Mouse (Mus musculus) liver, postnatal 0 days (tissue): ENCODE measurements at regions not wholly inside any gene's neighbourhood (a gene's known extent, or its start where the extent isn't known, plus 50 kb on each side); places are given as distances from the start of the nearest gene placed in this dataset.

Source experiments
- ATAC-seq: fragments of 200-750 bp; cut with Nextera tagmentation; 2 replicates; pipeline ENCODE4 v1.8.0; 2017; ENCODE audit warnings: mild to moderate bottlenecking, moderate library complexity
- DNase-seq: peaks from one replicate; pipeline ENCODE4 v3.0.0-alpha.2; 2016
- H3K27ac ChIP-seq: fragments of 300-500 bp; sonication (generic); 2 replicates; pipeline ENCODE4 v1.5.1; 2014; ENCODE audit warnings: antibody characterized with exemption, moderate library complexity, mild to moderate bottlenecking, low read depth
- H3K27me3 ChIP-seq: fragments of 300-500 bp; sonication (generic); 2 replicates; pipeline ENCODE4 v1.6.1; 2014; ENCODE audit warnings: low read length, control low read depth, mixed read lengths; ENCODE audit not compliant: insufficient read depth
- H3K36me3 ChIP-seq: fragments of 300-500 bp; sonication (generic); replicated peaks from 2 replicates; pipeline ENCODE4 v1.6.1; 2014; ENCODE audit warnings: mild to moderate bottlenecking, control low read depth, low read length, moderate library complexity, mixed read lengths; ENCODE audit not compliant: insufficient read depth
- H3K4me1 ChIP-seq: fragments of 300-500 bp; sonication (generic); 2 replicates; pipeline ENCODE4 v1.6.1; 2014; ENCODE audit warnings: antibody characterized with exemption, mild to moderate bottlenecking, control low read depth; ENCODE audit not compliant: insufficient read depth
- H3K4me2 ChIP-seq: fragments of 300-500 bp; sonication (generic); 2 replicates; pipeline ENCODE4 v1.6.1; 2014; ENCODE audit warnings: low read depth, mild to moderate bottlenecking, low read length, moderate library complexity, mixed read lengths
- H3K4me3 ChIP-seq: fragments of 300-500 bp; sonication (generic); 2 replicates; pipeline ENCODE4 v1.5.1; 2014; ENCODE audit warnings: low read depth, low read length
- H3K9ac ChIP-seq: fragments of 300-500 bp; sonication (generic); replicated peaks from 2 replicates; pipeline ENCODE4 v1.6.1; 2014; ENCODE audit warnings: mild to moderate bottlenecking, moderate library complexity
- H3K9me3 ChIP-seq: fragments of 300-500 bp; sonication (generic); 2 replicates; pipeline ENCODE4 v1.6.1; 2016; ENCODE audit warnings: mild to moderate bottlenecking, control low read depth, low read length, mixed read lengths
- CTCF ChIP-seq: sonication (generic); IDR thresholded peaks from 2 replicates; pipeline ENCODE4 v1.5.1; 2016; ENCODE audit warnings: antibody characterized with exemption, low read depth
- EP300 ChIP-seq: IDR thresholded peaks from 2 replicates; pipeline ENCODE4 v1.6.1; 2016; ENCODE audit warnings: antibody characterized with exemption, low read depth, mild to moderate bottlenecking
- WGBS: fragments of 180-500 bp; shearing (Covaris S2); extraction: QIAGEN DNeasy Blood & Tissue Kit; methylation state at CpG from one replicate; pipeline ENCODE4 v1.1.7; 2014; ENCODE audit not compliant: insufficient replicate concordance; 5-methylcytosine and 5-hydroxymethylcytosine counted together

- 72% methylated on average over 5 of the region's 5 CpGs for WGBS
- Histone ChIP-seq H3K9ac (no peak overlapping the region), H3K9me3 (no peaks in the 10 kb centered on the region), H3K4me2 (no peak overlapping the region), H3K4me3 (no peak overlapping the region), H3K4me1 (no peaks in the 10 kb centered on the region), H3K36me3 (no peaks in the 10 kb centered on the region), H3K27ac (no peak overlapping the region), H3K27me3 (no peaks in the 10 kb centered on the region)
- ATAC-seq = no peak
- TF ChIP-seq CTCF (no peak), EP300 (no peak)
- DNase-seq = no peak
Measured at GRCm38 (mm10) chr16:77503556-77503955, 98.3 kb downstream of the Gm11146 start.

GRCm38 (mm10) chr16:77502916-77503315, 99.0 kb downstream of the Gm11146 start:
- Histone ChIP-seq H3K4me3 (no peak overlapping the region), H3K36me3 (no peaks in the 10 kb centered on the region), H3K4me2 (no peak overlapping the region), H3K27me3 (no peaks in the 10 kb centered on the region), H3K27ac (no peak overlapping the region), H3K9ac (no peak overlapping the region), H3K4me1 (no peaks in the 10 kb centered on the region), H3K9me3 (no peaks in the 10 kb centered on the region)
- WGBS = 59% methylated on average over 5 of the region's 5 CpGs
- no peak for ATAC-seq
- TF ChIP-seq EP300 = no peak
- TF ChIP-seq CTCF = no peak
- DNase-seq = no peak

- H3K9ac ChIP-seq = no peak overlapping the region
- 60% methylated on average over 3 of the region's 3 CpGs for WGBS
- H3K27ac ChIP-seq = no peak overlapping the region
- H3K27me3 ChIP-seq = no peaks in the 10 kb centered on the region
- no peaks in the 10 kb centered on the region for H3K9me3 ChIP-seq
- no peaks in the 10 kb centered on the region for H3K36me3 ChIP-seq
- no peak overlapping the region for H3K4me2 ChIP-seq
- no peak for TF ChIP-seq EP300
- TF ChIP-seq CTCF = no peak
- no peaks in the 10 kb centered on the region for H3K4me1 ChIP-seq
- ATAC-seq (no peak), DNase-seq (no peak)
- H3K4me3 ChIP-seq = no peak overlapping the region
Measured at GRCm38 (mm10) chr16:77502026-77502425, 99.9 kb downstream of the Gm11146 start.

- Histone ChIP-seq H3K27me3 (no peaks in the 10 kb centered on the region), H3K9ac (no peak overlapping the region), H3K36me3 (no peaks in the 10 kb centered on the region), H3K4me3 (peak overlapping the region; percentile 29; the same call in 1 of the 2 replicates), H3K4me2 (peak overlapping the region; percentile 58), H3K27ac (peak overlapping the region; percentile 85), H3K9me3 (no peaks in the 10 kb centered on the region), H3K4me1 (no peaks in the 10 kb centered on the region)
- TF ChIP-seq CTCF (no peak), EP300 (no peak)
- 67% methylated on average over 4 of the region's 4 CpGs for WGBS
- no peak for ATAC-seq
- no peak for DNase-seq
Measured at GRCm38 (mm10) chr16:77500981-77501380, 100.9 kb downstream of the Gm11146 start.

- ATAC-seq = 0 out of 2 replicates have a peak, but pooled peaks have one; percentile 35
- no peak for DNase-seq
- H3K36me3 ChIP-seq = no peaks in the 10 kb centered on the region
- 61% methylated on average over 6 of the region's 6 CpGs for WGBS
- TF ChIP-seq EP300 (no peak), CTCF (no peak)
- H3K9me3 ChIP-seq = no peaks in the 10 kb centered on the region
- H3K4me3 ChIP-seq = peak overlapping the region; percentile 29; the same call in 1 of the 2 replicates
- H3K27me3 ChIP-seq = no peaks in the 10 kb centered on the region
- no peak overlapping the region for H3K9ac ChIP-seq
- H3K4me2 ChIP-seq = peak overlapping the region; percentile 58
- H3K27ac ChIP-seq = peak overlapping the region; percentile 85
- H3K4me1 ChIP-seq = no peaks in the 10 kb centered on the region
Measured at GRCm38 (mm10) chr16:77500413-77500812, 101.5 kb downstream of the Gm11146 start.

GRCm38 (mm10) chr16:77499537-77500301, 102.2 kb downstream of the Gm11146 start:
- H3K4me2 ChIP-seq = peak overlapping the region; percentile 58
- H3K27ac ChIP-seq = peak overlapping the region; percentile 85
- 49% methylated on average over 18 of the region's 18 CpGs for WGBS

More at GRCm38 (mm10) chr16:77499537-77500301, 102.2 kb downstream of the Gm11146 start:
- Histone ChIP-seq H3K36me3 (no peaks in the 10 kb centered on the region), H3K9me3 (no peaks in the 10 kb centered on the region), H3K27me3 (no peaks in the 10 kb centered on the region), H3K4me3 (peak overlapping the region; percentile 29; the same call in 1 of the 2 replicates), H3K4me1 (no peaks in the 10 kb centered on the region), H3K9ac (peak overlapping the region; percentile 51)
- peak; percentile 89 for ATAC-seq
- DNase-seq = peak; percentile 66
- TF ChIP-seq EP300 (no peak), CTCF (no peak)
